Mouse (Mus musculus): Measurements from ENCODE around the gene Ppt2. TPM values are rescaled to one million over a fixed set of nuclear protein-coding genes. Genes with fewer than 3 reads are reported as not detected.

Gene Ppt2
- total and polyA plus RNA-seq, 2 experiments from 2014 or later: 20.2 to 27.2 TPM

GRCm38 (mm10) chr17:34624981-34625380, 3.3 kb downstream of the Ppt2 start:
- Histone ChIP-seq H3K4me2 (ENCODE audit: low read depth) (no peak overlapping the region), H3K9me3 (ENCODE audit: low read length) (no peaks in the 10 kb centered on the region), H3K27me3 (ENCODE audit: insufficient read depth, low read length) (no peaks in the 10 kb centered on the region), H3K27ac (ENCODE audit: low read depth, low read length) (no peak overlapping the region), H3K4me1 (ENCODE audit: insufficient read depth) (peaks cover 21% of the 10 kb centered on the region), H3K36me3 (ENCODE audit: insufficient read depth) (peaks cover 22% of the 10 kb centered on the region), H3K4me3 (ENCODE audit: low read depth, low read length) (no peak overlapping the region), H3K9ac (no peak overlapping the region)
- 98% methylated on average over 3 of the region's 3 CpGs for WGBS
- no peak for DNase-seq
- no peak for ATAC-seq
- TF ChIP-seq CTCF (IDR thresholded peaks at IDR 0.05; ENCODE audit: low read depth): no peak

GRCm38 (mm10) chr17:34623161-34623560, 5.1 kb downstream of the Ppt2 start:
- TF ChIP-seq CTCF (IDR thresholded peaks at IDR 0.05; ENCODE audit: low read depth): peak; percentile 46
- peaks cover 10% of the 10 kb centered on the region for H3K4me1 ChIP-seq (ENCODE audit: insufficient read depth)
- peaks cover 24% of the 10 kb centered on the region for H3K36me3 ChIP-seq (ENCODE audit: insufficient read depth)
- DNase-seq (no peak), ATAC-seq (no peak)
- H3K9me3 ChIP-seq (ENCODE audit: low read length): no peaks in the 10 kb centered on the region
- no peak overlapping the region for H3K4me2 ChIP-seq (ENCODE audit: low read depth)
- no peak overlapping the region for H3K27ac ChIP-seq (ENCODE audit: low read depth, low read length)
- H3K4me3 ChIP-seq (ENCODE audit: low read depth, low read length): no peak overlapping the region
- no peak overlapping the region for H3K9ac ChIP-seq
- no peaks in the 10 kb centered on the region for H3K27me3 ChIP-seq (ENCODE audit: insufficient read depth, low read length)
- WGBS: 81% methylated on average over 9 of the region's 9 CpGs

- TF ChIP-seq CTCF (IDR thresholded peaks at IDR 0.05; ENCODE audit: low read depth): no peak
- Histone ChIP-seq H3K4me1 (ENCODE audit: insufficient read depth) (peaks cover under 1% of the 10 kb centered on the region; the same call in 1 of the 2 replicates), H3K4me2 (ENCODE audit: low read depth) (no peak overlapping the region), H3K27ac (ENCODE audit: low read depth, low read length) (no peak overlapping the region), H3K9me3 (ENCODE audit: low read length) (no peaks in the 10 kb centered on the region), H3K27me3 (ENCODE audit: insufficient read depth, low read length) (no peaks in the 10 kb centered on the region), H3K36me3 (ENCODE audit: insufficient read depth) (peaks cover 31% of the 10 kb centered on the region), H3K9ac (no peak overlapping the region), H3K4me3 (ENCODE audit: low read depth, low read length) (no peak overlapping the region)
- DNase-seq (no peak), ATAC-seq (no peak)
- 94% methylated on average over 8 of the region's 8 CpGs for WGBS
These were observed 7.3 kb downstream of the Ppt2 start for GRCm38 (mm10) chr17:34621006-34621405.

- no peak for ATAC-seq
- 19% methylated on average over 6 of the region's 6 CpGs for WGBS
- peak; percentile 58 for DNase-seq
- Histone ChIP-seq H3K9ac (no peak overlapping the region), H3K4me2 (ENCODE audit: low read depth) (no peak overlapping the region), H3K27ac (ENCODE audit: low read depth, low read length) (no peak overlapping the region), H3K27me3 (ENCODE audit: insufficient read depth, low read length) (no peaks in the 10 kb centered on the region), H3K36me3 (ENCODE audit: insufficient read depth) (peaks cover 45% of the 10 kb centered on the region), H3K9me3 (ENCODE audit: low read length) (no peaks in the 10 kb centered on the region), H3K4me1 (ENCODE audit: insufficient read depth) (no peaks in the 10 kb centered on the region), H3K4me3 (ENCODE audit: low read depth, low read length) (no peak overlapping the region)
- TF ChIP-seq CTCF (IDR thresholded peaks at IDR 0.05; ENCODE audit: low read depth): peak; percentile 72
These were observed 9.3 kb downstream of the Ppt2 start for GRCm38 (mm10) chr17:34618999-34619398.

- Histone ChIP-seq H3K27ac (ENCODE audit: low read depth, low read length) (no peak within 1 kb of the TSS), H3K9me3 (ENCODE audit: low read length) (no peaks in the 10 kb centered on the region), H3K36me3 (ENCODE audit: insufficient read depth) (peaks cover 58% of the 10 kb centered on the region), H3K4me2 (ENCODE audit: low read depth) (no peak within 1 kb of the TSS), H3K9ac (no peak within 1 kb of the TSS), H3K4me3 (ENCODE audit: low read depth, low read length) (no peak within 1 kb of the TSS), H3K27me3 (ENCODE audit: insufficient read depth, low read length) (no peaks in the 10 kb centered on the region), H3K4me1 (ENCODE audit: insufficient read depth) (no peaks in the 10 kb centered on the region)
- WGBS: 73% methylated on average over 6 of the region's 6 CpGs
- DNase-seq (no peak), ATAC-seq (no peak)
- no peak for TF ChIP-seq CTCF (IDR thresholded peaks at IDR 0.05; ENCODE audit: low read depth)
These were observed 12.4 kb downstream of the Ppt2 start, which contains the start of gene Egfl8 for GRCm38 (mm10) chr17:34615871-34616270. Gene Egfl8 (minus strand): TSS chr17:34615971.

- H3K9me3 ChIP-seq (ENCODE audit: low read length): no peaks in the 10 kb centered on the region
- 84% methylated on average over 10 of the region's 10 CpGs for WGBS
- no peaks in the 10 kb centered on the region for H3K4me1 ChIP-seq (ENCODE audit: insufficient read depth)
- TF ChIP-seq CTCF (IDR thresholded peaks at IDR 0.05; ENCODE audit: low read depth): no peak
- no peak overlapping the region for H3K27ac ChIP-seq (ENCODE audit: low read depth, low read length)
- DNase-seq: no peak
- no peaks in the 10 kb centered on the region for H3K27me3 ChIP-seq (ENCODE audit: insufficient read depth, low read length)
- no peak overlapping the region for H3K9ac ChIP-seq
- no peak overlapping the region for H3K4me2 ChIP-seq (ENCODE audit: low read depth)
- no peak overlapping the region for H3K4me3 ChIP-seq (ENCODE audit: low read depth, low read length)
- H3K36me3 ChIP-seq (ENCODE audit: insufficient read depth): peaks cover 60% of the 10 kb centered on the region
- no peak for ATAC-seq
These were observed 14.5 kb downstream of the Ppt2 start for GRCm38 (mm10) chr17:34613830-34614229.

- H3K27ac ChIP-seq (ENCODE audit: low read depth, low read length): no peak overlapping the region
- TF ChIP-seq CTCF (IDR thresholded peaks at IDR 0.05; ENCODE audit: low read depth): no peak
- peaks cover 60% of the 10 kb centered on the region for H3K36me3 ChIP-seq (ENCODE audit: insufficient read depth)
- ATAC-seq (no peak), DNase-seq (no peak)
- no peaks in the 10 kb centered on the region for H3K9me3 ChIP-seq (ENCODE audit: low read length)
- no peak overlapping the region for H3K4me2 ChIP-seq (ENCODE audit: low read depth)
- WGBS: 90% methylated on average over 11 of the region's 11 CpGs
- no peaks in the 10 kb centered on the region for H3K4me1 ChIP-seq (ENCODE audit: insufficient read depth)
- H3K4me3 ChIP-seq (ENCODE audit: low read depth, low read length): no peak overlapping the region
- H3K27me3 ChIP-seq (ENCODE audit: insufficient read depth, low read length): no peaks in the 10 kb centered on the region
- H3K9ac ChIP-seq: no peak overlapping the region
These were observed 15.2 kb downstream of the Ppt2 start for GRCm38 (mm10) chr17:34613054-34613645.
